Mouse (Mus musculus) kidney, embryonic 16.5 days (tissue): ENCODE data around the gene Reln. TPM values are rescaled to one million over a fixed set of nuclear protein-coding genes. Genes with fewer than 3 reads are reported as not detected.

Experiments
- ATAC-seq: fragments of 200-750 bp; cut with Nextera tagmentation; 2 replicates; pipeline ENCODE4 v1.8.0; 2017; ENCODE audit warnings: moderate TSS enrichment; ENCODE audit not compliant: low FRiP score, low TSS enrichment
- H3K27ac ChIP-seq: fragments of 300-500 bp; sonication (generic); 2 replicates; pipeline ENCODE4 v1.5.1; 2014; ENCODE audit warnings: low read length
- H3K27me3 ChIP-seq: fragments of 300-500 bp; sonication (generic); 2 replicates; pipeline ENCODE4 v1.6.1; 2014; ENCODE audit warnings: low read length, control low read depth, mixed read lengths; ENCODE audit not compliant: insufficient read depth
- H3K36me3 ChIP-seq: fragments of 300-500 bp; sonication (generic); 2 replicates; pipeline ENCODE4 v1.6.1; 2014; ENCODE audit warnings: low read length, control low read depth, mixed read lengths; ENCODE audit not compliant: insufficient read depth
- H3K4me1 ChIP-seq: fragments of 300-500 bp; sonication (generic); 2 replicates; pipeline ENCODE4 v1.6.1; 2014; ENCODE audit warnings: low read length, control low read depth, mixed read lengths; ENCODE audit not compliant: insufficient read depth
- H3K4me2 ChIP-seq: fragments of 300-500 bp; sonication (generic); replicated peaks from 2 replicates; pipeline ENCODE4 v1.6.1; 2014; ENCODE audit warnings: low read depth, low read length
- H3K4me3 ChIP-seq: fragments of 300-500 bp; sonication (generic); 2 replicates; pipeline ENCODE4 v1.5.1; 2014; ENCODE audit warnings: mild to moderate bottlenecking, low read length
- H3K9ac ChIP-seq: fragments of 300-500 bp; sonication (generic); replicated peaks from 2 replicates; pipeline ENCODE4 v1.6.1; 2014; ENCODE audit warnings: low read length
- H3K9me3 ChIP-seq: fragments of 300-500 bp; sonication (generic); 2 replicates; pipeline ENCODE4 v1.6.1; 2016; ENCODE audit warnings: low read length, control low read depth
- WGBS: fragments of 180-500 bp; shearing (Covaris S2); extraction: QIAGEN DNeasy Blood & Tissue Kit; methylation state at CpG from one replicate; pipeline ENCODE4 v1.1.7; 2014; 5-methylcytosine and 5-hydroxymethylcytosine counted together
- polyA plus RNA-seq: library from polyadenylated mRNA; unstranded; fragments of >200 nt; fragmentation: Nextera tagmentation; extraction: Ambion mirVana; gene quantifications from 2 replicates; pipeline ENCODE4 v1.2.1, GENCODE M21; 2015

Reln gene
- polyA plus RNA-seq, 1 experiment from 2014 or later: 15.9 TPM

- Histone ChIP-seq H3K4me2 (no peak overlapping the region), H3K4me3 (no peak overlapping the region), H3K27ac (no peak overlapping the region), H3K4me1 (no peaks in the 10 kb centered on the region), H3K9ac (no peak overlapping the region), H3K36me3 (no peaks in the 10 kb centered on the region), H3K27me3 (no peaks in the 10 kb centered on the region), H3K9me3 (no peaks in the 10 kb centered on the region)
- ATAC-seq: no peak
- 68% methylated on average over 12 of the region's 12 CpGs for WGBS
These were observed 443.1 kb downstream of the Reln start for GRCm38 (mm10) chr5:21901411-21901810.

- no peak overlapping the region for H3K9ac ChIP-seq
- no peak overlapping the region for H3K4me3 ChIP-seq
- 62% methylated on average over 6 of the region's 6 CpGs for WGBS
- ATAC-seq: no peak
- H3K27ac ChIP-seq: no peak overlapping the region
- no peaks in the 10 kb centered on the region for H3K27me3 ChIP-seq
- H3K4me2 ChIP-seq: no peak overlapping the region
- H3K4me1 ChIP-seq: no peaks in the 10 kb centered on the region
- H3K36me3 ChIP-seq: no peaks in the 10 kb centered on the region
- no peaks in the 10 kb centered on the region for H3K9me3 ChIP-seq
These were observed 443.6 kb downstream of the Reln start for GRCm38 (mm10) chr5:21900891-21901290.

- no peaks in the 10 kb centered on the region for H3K36me3 ChIP-seq
- no peak overlapping the region for H3K9ac ChIP-seq
- ATAC-seq: no peak
- H3K27ac ChIP-seq: no peak overlapping the region
- WGBS: 89% methylated on average over 6 of the region's 6 CpGs
- no peaks in the 10 kb centered on the region for H3K9me3 ChIP-seq
- no peaks in the 10 kb centered on the region for H3K27me3 ChIP-seq
- H3K4me3 ChIP-seq: no peak overlapping the region
- H3K4me1 ChIP-seq: no peaks in the 10 kb centered on the region
- no peak overlapping the region for H3K4me2 ChIP-seq
These were observed 445.6 kb downstream of the Reln start for GRCm38 (mm10) chr5:21898875-21899274.

- H3K9ac ChIP-seq: no peak overlapping the region
- no peak for ATAC-seq
- no peak overlapping the region for H3K4me2 ChIP-seq
- no peak overlapping the region for H3K4me3 ChIP-seq
- no peaks in the 10 kb centered on the region for H3K4me1 ChIP-seq
- WGBS: 68% methylated on average over 14 of the region's 14 CpGs
- no peak overlapping the region for H3K27ac ChIP-seq
- no peaks in the 10 kb centered on the region for H3K36me3 ChIP-seq
- H3K9me3 ChIP-seq: no peaks in the 10 kb centered on the region
- H3K27me3 ChIP-seq: no peaks in the 10 kb centered on the region
These were observed 447.9 kb downstream of the Reln start for GRCm38 (mm10) chr5:21896586-21896985.

- no peak for ATAC-seq
- Histone ChIP-seq H3K27me3 (no peaks in the 10 kb centered on the region), H3K9ac (no peak overlapping the region), H3K9me3 (no peaks in the 10 kb centered on the region), H3K4me2 (no peak overlapping the region), H3K27ac (no peak overlapping the region), H3K4me3 (no peak overlapping the region), H3K36me3 (no peaks in the 10 kb centered on the region), H3K4me1 (no peaks in the 10 kb centered on the region)
- WGBS: 90% methylated on average over 3 of the region's 3 CpGs
These were observed 450.3 kb downstream of the Reln start for GRCm38 (mm10) chr5:21894168-21894567.

GRCm38 (mm10) chr5:21866750-21867149 lies 477.8 kb downstream of the Reln start:
- ATAC-seq: no peak
- Histone ChIP-seq H3K27me3 (0 out of 2 replicates have a peak, but pooled peaks cover 2% of the 10 kb centered on the region), H3K9ac (no peak overlapping the region)

GRCm38 (mm10) chr5:21866311-21866712 lies 478.2 kb downstream of the Reln start:
- no peak overlapping the region for H3K4me3 ChIP-seq
- 0 out of 2 replicates have a peak, but pooled peaks cover 2% of the 10 kb centered on the region for H3K27me3 ChIP-seq
- H3K9ac ChIP-seq: no peak overlapping the region
- ATAC-seq: no peak
- no peaks in the 10 kb centered on the region for H3K9me3 ChIP-seq
- H3K27ac ChIP-seq: no peak overlapping the region
- 10% methylated on average over 6 of the region's 6 CpGs for WGBS
- H3K36me3 ChIP-seq: no peaks in the 10 kb centered on the region
- H3K4me2 ChIP-seq: peak overlapping the region; percentile 51
- peaks cover 6% of the 10 kb centered on the region; the same call in 1 of the 2 replicates for H3K4me1 ChIP-seq

More at GRCm38 (mm10) chr5:21866750-21867149, 477.8 kb downstream of the Reln start:
- Histone ChIP-seq H3K36me3 (no peaks in the 10 kb centered on the region), H3K9me3 (no peaks in the 10 kb centered on the region), H3K4me1 (peaks cover 6% of the 10 kb centered on the region; the same call in 1 of the 2 replicates), H3K4me3 (no peak overlapping the region), H3K4me2 (no peak overlapping the region), H3K27ac (no peak overlapping the region)
- 60% methylated on average over 8 of the region's 8 CpGs for WGBS

GRCm38 (mm10) chr5:21865346-21866107 lies 479.0 kb downstream of the Reln start, which contains the start of gene Slc26a5:
TSS of gene Slc26a5 (minus strand) at chr5:21865604.
- H3K9ac ChIP-seq: no peak within 1 kb of the TSS
- H3K9me3 ChIP-seq: no peaks in the 10 kb centered on the region
- ATAC-seq: peak; percentile 75
- no peak within 1 kb of the TSS for H3K27ac ChIP-seq
- H3K4me3 ChIP-seq: peak within 1 kb of the TSS; percentile 25
- no peaks in the 10 kb centered on the region for H3K36me3 ChIP-seq
- peaks cover 6% of the 10 kb centered on the region; the same call in 1 of the 2 replicates for H3K4me1 ChIP-seq
- WGBS: 2% methylated on average over 29 of the region's 29 CpGs
- 0 out of 2 replicates have a peak, but pooled peaks cover 2% of the 10 kb centered on the region for H3K27me3 ChIP-seq
- H3K4me2 ChIP-seq: peak within 1 kb of the TSS; percentile 51

GRCm38 (mm10) chr5:21858653-21859052 lies 485.8 kb downstream of the Reln start:
- H3K9me3 ChIP-seq: no peaks in the 10 kb centered on the region
- no peaks in the 10 kb centered on the region for H3K4me1 ChIP-seq
- H3K4me3 ChIP-seq: no peak overlapping the region
- H3K36me3 ChIP-seq: no peaks in the 10 kb centered on the region
- no peak for ATAC-seq
- H3K27me3 ChIP-seq: no peaks in the 10 kb centered on the region
- WGBS: 83% methylated on average over 7 of the region's 7 CpGs
- H3K27ac ChIP-seq: no peak overlapping the region
- no peak overlapping the region for H3K9ac ChIP-seq
- H3K4me2 ChIP-seq: no peak overlapping the region

- no peak for ATAC-seq
These were observed 492.7 kb downstream of the Reln start for GRCm38 (mm10) chr5:21851679-21852340.

More at GRCm38 (mm10) chr5:21851679-21852340, 492.7 kb downstream of the Reln start:
- Histone ChIP-seq H3K9me3 (no peaks in the 10 kb centered on the region), H3K4me3 (no peak overlapping the region), H3K36me3 (no peaks in the 10 kb centered on the region), H3K4me1 (no peaks in the 10 kb centered on the region), H3K4me2 (no peak overlapping the region), H3K27ac (no peak overlapping the region), H3K27me3 (no peaks in the 10 kb centered on the region), H3K9ac (no peak overlapping the region)
- 69% methylated on average over 10 of the region's 10 CpGs for WGBS
